Mouse (Mus musculus): ENCODE results near the gene Brf1. TPM values are rescaled to one million over a fixed set of nuclear protein-coding genes. Genes with fewer than 3 reads are reported as not detected.
A peak's percentile ranks its signal among the peaks of the same experiment; 100 is the strongest.

The Brf1 gene
- total RNA-seq, 2 experiments from 2014 or later, result 41.4 to 55.5 TPM

- intact Hi-C loops (cut with DNase I), result no loop called here
- DNase-seq (ENCODE audit: low spot score in 2 of 2), result no peak
Observed at GRCm38 (mm10) chr12:112990706-112991405, 9.6 kb downstream of the Brf1 start.

GRCm38 (mm10) chr12:112987877-112988276 lies 12.6 kb downstream of the Brf1 start:
- intact Hi-C loops (cut with DNase I), result no loop called here
- no peak for DNase-seq (ENCODE audit: low spot score in 2 of 2)

- intact Hi-C loops (cut with DNase I), result no loop called here
- DNase-seq (ENCODE audit: low spot score in 2 of 2), result no peak
Observed at GRCm38 (mm10) chr12:112985346-112985745, 15.2 kb downstream of the Brf1 start.

- intact Hi-C loops (cut with DNase I), result no loop called here
- no peak for DNase-seq (ENCODE audit: low spot score in 2 of 2)
Observed at GRCm38 (mm10) chr12:112982031-112982430, 18.5 kb downstream of the Brf1 start.

- peak; percentile 45 to 51 for DNase-seq (ENCODE audit: low spot score in 2 of 2)
- intact Hi-C loops (cut with DNase I), result loop anchor here (2.0 kb wide), 2 partner anchors 22 to 48 kb away; partner anchors contain the start of gene Jag2
Observed at GRCm38 (mm10) chr12:112977156-112977555, 23.3 kb downstream of the Brf1 start.

GRCm38 (mm10) chr12:112976371-112977073 lies 24.0 kb downstream of the Brf1 start, which contains the start of gene Btbd6:
TSS of gene Btbd6 (plus strand) at chr12:112976482.
- intact Hi-C loops (cut with DNase I), result loop anchor here (2.0 kb wide), 2 partner anchors 22 to 48 kb away; partner anchors contain the start of gene Jag2
- peak; percentile 87 to 90 for DNase-seq (ENCODE audit: low spot score in 2 of 2)

GRCm38 (mm10) chr12:112974736-112975135 lies 25.8 kb downstream of the Brf1 start:
- intact Hi-C loops (cut with DNase I), result no loop called here
- DNase-seq (ENCODE audit: low spot score in 2 of 2), result no peak

GRCm38 (mm10) chr12:112969616-112970015 lies 30.9 kb downstream of the Brf1 start:
- no peak for DNase-seq (ENCODE audit: low spot score in 2 of 2)
- intact Hi-C loops (cut with DNase I), result no loop called here

- no peak for DNase-seq (ENCODE audit: low spot score in 2 of 2)
- intact Hi-C loops (cut with DNase I), result no loop called here
Observed at GRCm38 (mm10) chr12:112968943-112969342, 31.6 kb downstream of the Brf1 start.

GRCm38 (mm10) chr12:112965783-112966182 lies 34.7 kb downstream of the Brf1 start:
- DNase-seq (ENCODE audit: low spot score in 2 of 2), result no peak
- intact Hi-C loops (cut with DNase I), result no loop called here

- intact Hi-C loops (cut with DNase I), result no loop called here
- DNase-seq (ENCODE audit: low spot score in 2 of 2), result no peak
Observed at GRCm38 (mm10) chr12:112961872-112962271, 38.6 kb downstream of the Brf1 start.

- intact Hi-C loops (cut with DNase I), result no loop called here
Observed at GRCm38 (mm10) chr12:112961428-112961827, 39.1 kb downstream of the Brf1 start.

GRCm38 (mm10) chr12:112959421-112959820 lies 41.1 kb downstream of the Brf1 start:
- DNase-seq (ENCODE audit: low spot score in 2 of 2), result no peak
- intact Hi-C loops (cut with DNase I), result no loop called here

More at GRCm38 (mm10) chr12:112961428-112961827, 39.1 kb downstream of the Brf1 start:
- DNase-seq (ENCODE audit: low spot score in 2 of 2), result no peak

GRCm38 (mm10) chr12:112958303-112958702 lies 42.2 kb downstream of the Brf1 start:
- intact Hi-C loops (cut with DNase I), result no loop called here
- no peak for DNase-seq (ENCODE audit: low spot score in 2 of 2)

- intact Hi-C loops (cut with DNase I), result no loop called here
- DNase-seq (ENCODE audit: low spot score in 2 of 2), result peak in 1 of 2 experiments; percentile 74
Observed at GRCm38 (mm10) chr12:112955800-112956199, 44.7 kb downstream of the Brf1 start.

- DNase-seq (ENCODE audit: low spot score in 2 of 2), result no peak
- intact Hi-C loops (cut with DNase I), result no loop called here
Observed at GRCm38 (mm10) chr12:112952926-112953565, 47.5 kb downstream of the Brf1 start.

- no peak for DNase-seq (ENCODE audit: low spot score in 2 of 2)
- intact Hi-C loops (cut with DNase I), result no loop called here
Observed at GRCm38 (mm10) chr12:112952433-112952832, 48.1 kb downstream of the Brf1 start.

- no peak for DNase-seq (ENCODE audit: low spot score in 2 of 2)
- intact Hi-C loops (cut with DNase I), result no loop called here
Observed at GRCm38 (mm10) chr12:112951150-112951842, 49.2 kb downstream of the Brf1 start.

- no peak for DNase-seq (ENCODE audit: low spot score in 2 of 2)
- intact Hi-C loops (cut with DNase I), result no loop called here
Observed at GRCm38 (mm10) chr12:112950761-112951129, 49.8 kb downstream of the Brf1 start.

Measured in left cerebral cortex, postnatal 36 days (tissue).